Mouse (Mus musculus): ENCODE results near the gene Farsb.

Farsb gene

GRCm38 (mm10) chr1:78484361-78484760, 4.3 kb downstream of the Farsb start:
- no peak for DNase-seq (ENCODE audit: low spot score in 2 of 2)

GRCm38 (mm10) chr1:78483430-78483829, 5.3 kb downstream of the Farsb start:
- no peak for DNase-seq (ENCODE audit: low spot score in 2 of 2)

GRCm38 (mm10) chr1:78472441-78472840, 16.3 kb downstream of the Farsb start:
- no peak for DNase-seq (ENCODE audit: low spot score in 2 of 2)

GRCm38 (mm10) chr1:78454659-78455058, 34.0 kb downstream of the Farsb start:
- DNase-seq (ENCODE audit: low spot score in 2 of 2) = no peak

GRCm38 (mm10) chr1:78453886-78454285, 34.8 kb downstream of the Farsb start:
- DNase-seq (ENCODE audit: low spot score in 2 of 2) = no peak

- DNase-seq (ENCODE audit: low spot score in 2 of 2) = no peak
Measured at GRCm38 (mm10) chr1:78452544-78452943, 36.2 kb downstream of the Farsb start.

GRCm38 (mm10) chr1:78451070-78451854, 37.4 kb downstream of the Farsb start:
- no peak for DNase-seq (ENCODE audit: low spot score in 2 of 2)

- no peak for DNase-seq (ENCODE audit: low spot score in 2 of 2)
Measured at GRCm38 (mm10) chr1:78448091-78448490, 40.6 kb downstream of the Farsb start.

- DNase-seq (ENCODE audit: low spot score in 2 of 2) = no peak
Measured at GRCm38 (mm10) chr1:78446742-78447141, 42.0 kb downstream of the Farsb start.

- no peak for DNase-seq (ENCODE audit: low spot score in 2 of 2)
Measured at GRCm38 (mm10) chr1:78446232-78446631, 42.5 kb downstream of the Farsb start.

GRCm38 (mm10) chr1:78443056-78443455, 45.6 kb downstream of the Farsb start:
- no peak for DNase-seq (ENCODE audit: low spot score in 2 of 2)

GRCm38 (mm10) chr1:78440716-78441115, 48.0 kb downstream of the Farsb start:
- DNase-seq (ENCODE audit: low spot score in 2 of 2) = no peak

- no peak for DNase-seq (ENCODE audit: low spot score in 2 of 2)
Measured at GRCm38 (mm10) chr1:78437150-78437549, 51.5 kb downstream of the Farsb start.

- no peak for DNase-seq (ENCODE audit: low spot score in 2 of 2)
Measured at GRCm38 (mm10) chr1:78436445-78436844, 52.3 kb downstream of the Farsb start.

- DNase-seq (ENCODE audit: low spot score in 2 of 2) = no peak
Measured at GRCm38 (mm10) chr1:78435967-78436366, 52.7 kb downstream of the Farsb start.

- DNase-seq (ENCODE audit: low spot score in 2 of 2) = no peak
Measured at GRCm38 (mm10) chr1:78433472-78433871, 55.2 kb downstream of the Farsb start.

- DNase-seq (ENCODE audit: low spot score in 2 of 2) = no peak
Measured at GRCm38 (mm10) chr1:78428851-78429250, 59.8 kb downstream of the Farsb start.

- DNase-seq (ENCODE audit: low spot score in 2 of 2) = no peak
Measured at GRCm38 (mm10) chr1:78426841-78427240, 61.9 kb downstream of the Farsb start.

- DNase-seq (ENCODE audit: low spot score in 2 of 2) = no peak
Measured at GRCm38 (mm10) chr1:78425793-78426700, 62.6 kb downstream of the Farsb start.

- DNase-seq (ENCODE audit: low spot score in 2 of 2) = no peak
Measured at GRCm38 (mm10) chr1:78425309-78425708, 63.4 kb downstream of the Farsb start.

GRCm38 (mm10) chr1:78424848-78425247, 63.8 kb downstream of the Farsb start:
- no peak for DNase-seq (ENCODE audit: low spot score in 2 of 2)

GRCm38 (mm10) chr1:78422576-78422975, 66.1 kb downstream of the Farsb start:
- DNase-seq (ENCODE audit: low spot score in 2 of 2) = no peak

- no peak for DNase-seq (ENCODE audit: low spot score in 2 of 2)
Measured at GRCm38 (mm10) chr1:78421749-78422148, 66.9 kb downstream of the Farsb start.

All from urinary bladder, adult 18-20 months (tissue).